Mouse (Mus musculus) spleen, adult 12 weeks (tissue): ENCODE data around the gene Cdk2.
"Not testable (repeated sequence)": the region's sequence is repeated elsewhere in the genome, so short reads cannot be mapped to it uniquely, and the experiment has no call there.

ENCODE experiments used
- DNase-seq: peaks from one replicate; pipeline ENCODE4 v3.0.0; 2022; ENCODE audit warnings: low spot score

Gene Cdk2

DNA sequence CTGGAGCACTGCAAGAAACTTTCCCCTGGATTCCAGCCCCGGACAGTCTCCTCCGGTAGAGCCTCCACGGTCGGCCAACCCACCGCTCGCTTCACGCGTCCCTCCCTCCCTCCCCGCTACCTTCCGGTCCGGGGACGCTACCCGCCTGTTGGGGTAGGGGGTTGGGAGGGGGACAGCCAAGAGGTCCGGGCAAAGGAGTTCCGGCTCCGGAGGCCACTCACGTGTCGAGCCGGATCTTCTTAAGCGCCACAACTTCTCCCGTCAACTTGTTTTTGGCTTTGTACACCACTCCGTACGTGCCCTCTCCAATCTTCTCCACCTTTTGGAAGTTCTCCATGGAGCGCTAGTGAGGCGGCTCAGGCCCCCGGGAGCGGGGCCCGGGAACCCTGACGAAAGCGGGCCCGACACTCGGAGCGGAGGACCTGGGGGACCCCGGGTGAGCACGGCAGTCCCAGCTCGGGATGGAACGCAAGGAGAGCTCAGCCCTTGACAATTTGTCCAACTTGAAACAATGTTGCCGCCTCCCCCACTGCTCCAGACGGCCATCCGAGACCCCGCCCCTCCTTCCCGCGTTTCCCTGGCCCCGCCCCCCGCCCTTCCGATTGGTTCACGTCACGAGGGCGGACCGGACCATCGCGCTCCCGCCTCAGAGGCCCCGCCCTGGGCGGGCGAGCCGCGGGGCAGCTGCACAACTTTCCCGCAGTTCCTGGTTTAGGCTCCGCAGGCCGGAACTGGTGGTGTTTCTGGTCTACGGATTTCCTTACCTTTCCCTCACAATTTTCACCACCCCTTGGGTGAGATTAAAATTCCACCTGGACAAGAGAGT is at the start of gene Cdk2:
Gene Cdk2 (minus strand): TSS at position 541 of the 826 bp plus-strand sequence.
- DNase-seq, result peak; percentile 83

DNA sequence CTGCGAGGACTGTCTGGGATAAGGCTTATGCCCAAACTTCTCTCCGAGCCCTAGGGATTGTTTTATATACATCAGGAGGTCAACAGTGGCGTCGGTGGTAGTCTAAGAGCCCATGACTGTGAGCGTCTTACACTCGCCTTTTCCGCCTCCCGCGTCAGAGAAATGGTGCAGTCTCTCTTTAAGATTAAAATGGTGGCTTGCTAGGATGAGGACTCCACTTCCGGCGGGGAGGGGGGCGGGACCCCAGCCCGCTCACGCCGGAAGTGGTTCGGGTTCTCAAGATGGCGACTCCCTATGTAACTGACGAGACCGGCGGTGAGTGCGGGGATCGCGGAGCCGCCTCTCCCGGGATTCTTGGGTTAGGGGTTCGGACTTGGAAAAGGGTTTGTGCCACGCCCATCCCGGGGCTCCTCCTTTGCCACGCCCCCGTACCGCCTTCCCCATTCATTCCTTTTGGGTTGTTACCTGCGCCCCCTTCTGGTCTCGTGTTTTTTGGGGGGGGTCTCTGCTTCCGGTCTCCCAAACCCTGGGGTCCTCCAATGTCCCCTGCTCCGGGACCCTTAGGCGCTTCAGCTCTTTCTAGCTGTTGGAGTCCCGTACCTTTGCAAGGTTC is 43.5 kb upstream of the Cdk2 start:
- DNase-seq, result peak; percentile 62

DNA sequence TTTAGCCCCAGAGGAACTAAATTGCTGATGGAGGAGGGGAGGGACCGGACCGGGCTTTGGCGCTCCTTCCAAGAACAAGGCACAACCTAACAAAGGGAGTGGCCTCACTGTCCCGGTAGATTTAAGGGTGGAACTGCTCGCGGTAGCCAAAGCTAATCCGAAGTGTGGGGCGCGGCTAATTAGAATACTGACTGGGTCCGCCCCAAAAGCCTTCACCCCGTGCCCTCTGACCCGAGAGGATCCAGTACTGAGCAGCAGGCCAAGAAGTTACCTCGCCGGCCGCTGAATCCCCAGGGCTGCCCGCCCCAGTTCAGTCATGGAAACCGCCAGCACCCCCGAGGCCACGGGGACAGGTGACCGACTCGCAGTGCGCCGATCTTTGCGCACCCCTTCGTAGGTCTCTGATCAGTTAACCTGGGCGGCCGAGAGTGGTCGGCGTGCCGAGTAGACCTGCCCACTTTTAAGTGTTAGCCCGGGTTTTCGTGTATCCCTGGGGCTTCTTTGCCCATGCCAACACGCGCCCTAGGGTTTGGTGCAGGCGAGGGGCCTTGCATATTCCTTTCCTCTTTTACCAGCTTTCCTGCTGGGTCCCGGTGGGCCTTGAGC is 42.9 kb upstream of the Cdk2 start, which contains the start of gene Pym1:
Gene Pym1 (plus strand): TSS at position 244 of the 606 bp plus-strand sequence.
- peak; percentile 69 for DNase-seq

DNA sequence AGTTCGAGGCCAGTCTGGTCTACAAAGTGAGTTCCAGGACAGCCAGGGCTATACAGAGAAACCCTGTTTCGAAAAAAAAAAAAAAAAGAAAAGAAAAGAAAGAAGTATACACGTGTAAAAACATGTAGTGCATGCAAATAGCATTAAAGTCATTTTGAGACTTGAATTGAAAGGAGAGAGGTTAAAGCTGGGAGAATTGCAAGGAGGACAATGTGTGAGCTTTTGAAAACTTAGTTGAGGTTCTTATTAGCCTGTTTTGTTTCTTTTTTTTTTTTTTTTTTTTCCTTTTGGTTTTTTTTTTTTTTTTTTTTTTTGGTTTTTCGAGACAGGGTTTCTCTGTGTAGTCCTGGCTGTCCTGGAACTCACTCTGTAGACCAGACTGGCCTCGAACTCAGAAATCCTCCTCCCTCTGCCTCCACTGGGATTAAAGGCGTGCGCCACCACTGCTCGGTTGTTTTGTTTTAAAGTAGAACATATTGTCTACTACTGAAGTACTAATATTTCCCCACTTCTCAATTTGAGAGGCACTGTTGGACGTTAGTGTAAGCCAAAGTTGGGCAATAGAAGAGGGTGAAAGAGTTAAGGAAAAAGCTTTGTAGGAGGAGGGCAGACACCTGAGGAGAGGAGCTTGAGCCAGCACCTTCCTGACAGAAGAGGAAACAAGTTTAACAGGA is 42.3 kb upstream of the Cdk2 start:
- no peak for DNase-seq

DNA sequence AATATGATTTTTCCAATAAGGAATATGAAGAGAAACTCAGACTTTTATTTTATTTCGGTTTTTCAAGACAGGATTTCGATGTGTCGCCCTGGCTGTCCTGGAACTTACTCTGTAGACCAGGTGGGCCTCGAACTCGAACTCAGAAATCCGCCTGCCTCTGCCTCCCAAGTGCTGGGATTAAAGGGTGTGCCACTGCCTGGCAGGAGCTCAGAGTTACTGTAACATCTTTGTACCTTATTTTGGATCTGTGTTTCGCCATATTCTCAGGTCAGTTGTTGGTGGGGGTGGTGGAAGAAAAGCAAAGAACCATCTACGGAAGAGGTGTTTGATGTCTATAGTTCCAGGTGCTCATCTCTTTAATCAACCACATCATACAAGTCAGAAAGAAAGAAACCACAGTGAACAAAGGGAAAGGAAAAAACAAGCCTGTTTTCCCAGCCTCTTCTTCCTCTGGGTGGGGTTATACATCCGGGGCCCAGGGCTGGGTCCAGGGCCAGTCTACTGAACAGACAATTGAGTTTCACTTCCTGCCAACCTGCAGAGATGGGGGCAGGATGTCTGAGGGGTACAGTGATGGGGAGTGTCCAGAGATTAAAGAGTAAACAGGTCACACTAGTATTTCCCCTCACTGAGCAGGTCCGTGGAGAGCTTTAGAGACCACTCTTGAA is 41.2 kb upstream of the Cdk2 start:
- DNase-seq, result no peak

DNA sequence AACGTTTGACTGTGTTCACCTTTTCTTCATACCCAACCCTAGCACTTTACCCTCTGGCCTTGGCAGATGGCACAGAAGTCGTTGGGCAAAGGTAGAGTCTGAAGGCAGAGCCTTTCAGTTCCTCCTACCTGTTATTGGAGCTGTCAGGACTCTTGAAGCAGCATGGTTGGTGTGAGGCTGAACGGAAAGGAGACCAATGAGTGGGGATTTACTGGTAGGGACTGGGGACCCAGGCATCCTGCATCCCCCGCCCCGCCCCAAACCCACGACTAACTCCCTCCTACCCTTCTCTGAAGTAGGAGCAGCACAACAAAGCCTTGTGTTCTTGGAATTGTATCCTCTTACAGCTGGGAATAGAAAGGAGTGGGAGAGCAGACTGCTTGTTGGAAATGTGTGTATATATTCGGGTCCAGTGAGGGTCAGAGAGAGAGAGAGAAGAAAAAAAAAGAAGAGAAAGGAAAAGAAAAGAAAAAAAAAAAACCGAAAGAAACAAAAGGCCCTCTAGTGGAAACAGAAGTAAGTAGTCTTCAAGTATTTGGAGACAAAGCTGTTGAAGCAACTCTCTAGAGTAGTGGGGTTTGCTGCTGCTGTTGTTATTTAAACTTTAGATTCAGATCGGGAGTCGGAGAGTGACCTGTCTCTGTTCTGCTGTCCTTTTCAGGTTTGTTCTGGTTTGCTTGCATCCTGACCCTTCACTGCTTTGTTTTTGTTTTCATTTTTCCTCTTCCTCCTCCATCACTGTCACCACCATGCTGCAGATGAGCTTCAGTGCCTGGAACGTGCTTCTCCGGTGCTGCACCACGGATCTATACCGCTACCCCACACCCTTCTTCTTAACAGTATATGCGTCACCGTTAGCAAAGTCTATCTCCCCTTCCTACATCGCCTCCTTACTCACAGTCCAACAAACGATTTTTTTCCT is 40.1 kb upstream of the Cdk2 start, which contains the start of gene Dgka:
Gene Dgka (minus strand): TSS at position 176 of the 922 bp plus-strand sequence.
- no peak for DNase-seq

DNA sequence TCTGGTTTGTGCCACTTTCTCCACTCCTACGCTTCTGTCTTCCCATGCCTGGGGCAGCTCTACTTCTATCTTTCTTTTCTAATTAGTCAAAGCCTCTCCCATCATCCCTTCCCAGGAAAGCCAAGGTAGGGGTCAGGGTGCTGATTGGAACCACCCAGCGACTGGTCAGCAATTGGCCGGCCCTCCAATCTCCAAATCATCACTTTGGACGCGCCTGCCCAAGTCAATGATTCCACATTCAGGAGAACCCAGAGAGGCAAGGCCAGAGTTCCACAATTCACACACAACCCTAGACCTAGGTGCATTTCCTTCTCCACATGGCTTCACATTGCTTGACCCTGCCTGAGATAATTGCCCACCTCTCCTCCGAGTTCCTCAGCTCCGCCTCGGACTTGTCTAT is 39.4 kb upstream of the Cdk2 start:
- DNase-seq, result no peak

DNA sequence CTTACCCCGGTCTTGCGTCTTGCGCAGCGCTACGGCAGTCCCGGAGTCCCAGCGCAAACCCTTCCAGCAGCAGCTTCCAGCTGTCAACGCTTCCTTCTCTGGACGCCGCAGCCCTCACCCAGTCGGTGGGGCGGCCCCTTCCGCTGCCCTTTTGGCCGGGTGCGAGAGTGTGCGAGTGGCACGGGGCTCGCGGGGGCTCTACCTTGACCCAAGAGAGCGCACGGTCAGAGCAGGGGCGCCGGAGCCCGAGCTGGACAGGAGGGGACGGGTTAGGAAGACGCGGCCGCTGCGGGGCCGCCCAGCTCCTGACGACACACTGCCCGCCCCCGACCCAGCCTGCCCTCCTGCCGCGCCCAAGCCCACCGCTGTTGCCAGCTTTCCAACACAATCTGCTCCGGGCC is 39.0 kb upstream of the Cdk2 start:
- DNase-seq, result no peak

DNA sequence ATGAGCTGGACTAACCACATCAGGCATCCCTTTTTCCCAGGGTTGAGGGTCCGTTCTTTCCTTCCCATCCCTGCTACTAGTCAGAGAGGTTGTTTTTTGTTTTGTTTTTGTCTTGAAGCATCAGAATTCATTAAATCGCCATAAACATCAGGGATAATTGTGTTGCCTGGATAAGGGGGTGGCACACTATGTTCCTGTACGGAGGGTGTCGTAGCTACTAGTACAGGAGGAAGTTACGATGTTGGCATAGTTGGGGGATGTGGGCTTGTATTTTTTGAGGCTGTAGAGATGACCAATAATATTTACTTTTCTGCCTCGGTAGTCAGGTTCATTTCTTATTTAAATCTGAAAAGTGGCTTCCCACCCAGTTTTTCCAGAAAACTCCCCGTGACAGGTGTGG is 38.4 kb upstream of the Cdk2 start:
- DNase-seq, result no peak

DNA sequence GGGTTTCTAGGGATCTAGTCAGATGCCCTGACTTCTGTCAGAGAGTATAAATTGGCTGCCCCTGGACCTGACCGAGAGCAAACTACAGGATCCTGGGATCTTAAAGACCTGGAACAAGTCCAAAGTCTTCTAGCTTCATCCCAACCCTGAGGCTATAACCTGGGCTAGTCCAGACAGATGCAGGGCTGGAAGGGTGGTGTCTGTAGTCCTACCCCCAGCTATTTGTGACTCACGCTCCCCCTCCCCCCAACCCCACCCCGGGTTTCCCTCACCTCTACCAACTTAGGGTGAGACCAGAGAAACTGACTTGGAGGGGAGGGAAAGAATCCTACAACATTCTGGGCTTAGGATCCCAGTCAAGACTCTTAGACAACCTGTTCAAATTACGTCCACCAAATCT is 37.8 kb upstream of the Cdk2 start:
- DNase-seq, result no peak

DNA sequence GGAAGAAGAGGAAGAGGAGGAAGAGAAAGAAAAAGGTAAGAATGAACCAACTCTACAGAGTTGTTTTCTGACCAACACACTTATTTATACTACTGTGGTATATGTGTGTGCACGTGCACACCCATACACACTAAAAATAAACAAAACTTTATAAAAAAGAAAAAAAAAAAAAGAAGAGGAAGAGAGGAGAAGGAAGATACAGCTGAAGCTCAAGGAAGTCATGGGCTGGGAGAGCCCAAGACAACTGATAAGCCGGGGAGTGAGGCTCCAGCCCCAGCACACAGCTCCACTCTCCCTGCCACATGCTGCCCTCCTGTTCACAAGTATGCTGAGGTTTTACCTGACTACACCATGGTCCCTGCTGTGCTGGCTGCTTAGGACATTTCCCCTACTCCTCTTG is 35.5 kb upstream of the Cdk2 start:
- no peak for DNase-seq

DNA sequence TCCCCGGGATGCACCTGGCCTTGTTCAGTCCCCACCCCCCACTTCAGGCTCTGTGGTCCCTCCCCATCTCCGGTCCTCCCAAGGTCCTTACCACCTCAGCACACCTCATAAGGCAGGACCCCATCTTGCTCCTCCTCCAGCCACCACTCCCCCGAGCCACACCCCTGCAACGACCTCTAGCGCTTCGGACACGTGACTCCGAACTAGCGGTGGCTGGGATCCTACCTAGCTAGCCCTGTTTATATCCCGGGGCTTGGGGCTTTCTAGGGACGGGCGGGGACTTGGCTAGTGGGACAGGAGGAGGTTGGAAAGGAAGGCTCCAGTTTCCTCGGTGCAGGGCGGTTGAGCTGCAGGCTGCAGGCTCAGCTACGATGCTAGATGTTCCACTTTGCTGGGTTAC is 32.6 kb upstream of the Cdk2 start:
- no peak for DNase-seq

DNA sequence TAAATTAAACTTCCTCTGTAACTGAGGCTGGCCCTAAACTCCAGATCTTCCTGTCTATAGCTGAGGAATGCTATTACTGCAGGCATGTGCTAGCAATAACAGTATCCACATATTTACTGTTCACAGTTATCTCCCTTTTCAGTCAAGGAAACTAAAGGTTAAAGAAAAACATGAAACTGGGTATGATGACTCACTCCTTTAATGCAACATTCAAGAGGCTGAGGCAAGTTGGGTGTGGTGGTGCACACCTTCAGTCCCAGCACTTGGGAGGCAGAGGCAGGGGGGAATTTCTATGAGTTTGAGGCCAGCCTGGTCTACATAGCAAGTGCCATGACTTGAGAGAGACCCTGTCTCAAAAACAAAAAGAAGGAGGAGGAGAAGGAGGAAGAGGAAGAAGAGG is 27.2 kb upstream of the Cdk2 start:
- no peak for DNase-seq

DNA sequence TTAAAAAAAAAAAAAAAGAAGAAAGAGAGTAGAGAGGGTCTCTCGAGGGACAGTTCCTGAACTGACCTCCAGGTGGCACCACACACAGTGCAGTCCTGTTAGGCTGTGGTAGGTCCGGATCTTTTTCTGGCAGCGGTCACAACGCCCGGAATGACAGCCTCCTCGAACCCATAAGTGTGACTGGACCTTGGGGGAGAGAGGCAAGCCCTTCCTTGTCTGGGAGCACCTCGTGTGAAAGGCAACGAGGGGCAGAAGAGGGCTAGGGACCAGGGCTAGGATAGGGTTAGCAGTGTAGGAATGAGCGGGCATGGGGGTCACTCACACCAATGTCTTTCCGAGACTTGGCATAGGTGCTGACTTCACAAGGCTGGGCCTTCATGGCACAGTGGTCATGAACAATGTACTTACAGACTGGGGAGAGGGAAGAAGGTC is 26.2 kb upstream of the Cdk2 start:
- DNase-seq, result peak; percentile 37

DNA sequence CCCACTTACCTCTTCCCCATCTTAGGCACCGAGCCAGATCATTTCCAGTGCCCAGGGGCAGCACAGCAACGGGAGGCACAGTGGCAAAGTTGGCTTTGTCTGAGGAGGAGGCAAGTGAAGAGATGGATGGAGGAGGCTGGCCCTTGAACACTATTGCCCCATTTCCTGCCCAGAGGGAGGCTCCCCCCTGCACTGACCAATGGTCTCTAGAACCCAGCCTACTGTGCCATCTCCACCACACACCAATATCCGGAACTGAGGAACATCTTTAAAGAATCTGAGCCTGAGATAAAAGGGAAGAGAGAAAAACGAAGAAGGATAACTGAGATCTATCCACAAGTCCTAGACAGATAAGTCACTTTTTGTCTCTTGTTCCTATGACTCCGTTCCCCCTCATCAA is 23.2 kb upstream of the Cdk2 start:
- DNase-seq, result no peak

DNA sequence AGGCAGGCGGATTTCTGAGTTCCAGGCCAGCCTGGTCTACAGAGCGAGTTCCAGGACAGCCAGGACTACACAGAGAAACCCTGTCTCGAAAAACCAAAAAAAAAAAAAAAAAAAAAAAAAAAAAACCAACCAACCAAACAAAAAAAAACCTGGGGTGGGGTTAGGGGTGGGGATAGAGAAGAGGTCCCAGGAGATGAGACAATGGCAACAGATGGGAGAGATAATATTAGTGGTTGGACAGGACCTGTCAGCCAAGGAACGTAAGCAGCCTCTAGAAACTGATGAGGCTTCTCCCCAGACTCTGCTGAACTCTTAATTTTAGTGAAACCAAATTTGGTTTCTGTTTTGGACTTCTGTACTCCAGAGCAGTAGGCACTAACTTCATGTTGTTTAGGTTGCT is 20.6 kb upstream of the Cdk2 start:
- DNase-seq, result not testable (repeated sequence)

DNA sequence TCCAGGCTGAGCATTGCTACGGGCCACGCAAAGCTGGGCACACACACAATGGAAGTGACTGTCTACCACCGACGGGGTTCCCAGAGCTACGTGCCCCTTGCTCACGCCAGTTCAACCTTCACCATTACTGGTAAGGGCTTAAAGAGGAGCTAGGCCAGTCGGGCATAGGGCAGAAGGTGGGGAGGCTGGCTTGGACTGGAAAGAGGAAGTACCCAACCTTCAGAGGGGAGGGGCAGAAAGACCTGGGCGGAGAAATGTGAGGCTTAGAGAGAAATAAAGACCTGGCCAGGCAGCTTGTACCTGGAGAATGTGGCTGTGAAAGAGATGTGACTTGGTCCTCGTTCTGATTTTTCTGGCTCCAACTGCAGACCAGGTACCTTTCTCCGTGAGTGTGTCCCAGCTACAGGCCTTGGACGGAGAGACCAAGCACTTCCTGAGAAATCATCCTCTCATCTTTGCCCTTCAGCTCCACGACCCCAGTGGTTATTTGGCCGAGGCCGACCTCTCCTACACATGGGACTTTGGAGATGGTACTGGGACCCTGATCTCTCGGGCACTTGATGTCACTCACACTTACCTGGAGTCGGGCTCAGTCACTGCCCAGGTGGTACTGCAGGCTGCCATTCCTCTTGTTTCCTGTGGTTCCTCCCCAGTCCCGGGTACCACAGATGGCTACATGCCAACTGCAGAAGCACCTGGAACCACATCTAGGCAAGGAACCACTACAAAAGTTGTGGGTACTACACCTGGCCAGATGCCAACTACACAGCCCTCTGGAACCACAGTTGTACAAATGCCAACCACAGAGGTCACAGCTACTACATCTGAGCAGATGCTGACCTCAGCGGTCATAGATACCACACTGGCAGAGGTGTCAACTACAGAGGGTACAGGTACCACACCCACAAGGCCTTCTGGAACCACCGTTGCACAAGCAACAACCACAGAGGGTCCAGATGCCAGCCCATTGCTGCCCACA is 11.0 kb upstream of the Cdk2 start:
- DNase-seq, result no peak

DNA sequence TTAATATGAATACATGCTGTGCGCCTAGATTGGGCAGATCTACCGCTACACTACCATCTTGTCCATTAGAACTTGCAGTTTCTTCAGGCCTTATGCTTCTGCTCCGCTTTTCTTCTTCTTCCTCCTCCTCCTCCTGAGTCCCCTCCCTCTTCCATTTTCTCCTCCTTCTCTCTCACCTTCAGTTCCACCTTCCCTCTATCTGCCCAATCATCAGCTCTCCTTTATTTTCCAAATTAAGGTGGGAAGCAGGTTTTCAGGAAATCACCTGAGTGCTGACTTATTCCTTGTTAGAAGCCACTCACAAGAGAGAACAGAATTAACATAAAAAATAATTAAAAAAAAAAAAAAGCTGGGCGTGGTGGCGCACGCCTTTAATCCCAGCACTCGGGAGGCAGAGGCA is 6.5 kb upstream of the Cdk2 start:
- not testable (repeated sequence) for DNase-seq

DNA sequence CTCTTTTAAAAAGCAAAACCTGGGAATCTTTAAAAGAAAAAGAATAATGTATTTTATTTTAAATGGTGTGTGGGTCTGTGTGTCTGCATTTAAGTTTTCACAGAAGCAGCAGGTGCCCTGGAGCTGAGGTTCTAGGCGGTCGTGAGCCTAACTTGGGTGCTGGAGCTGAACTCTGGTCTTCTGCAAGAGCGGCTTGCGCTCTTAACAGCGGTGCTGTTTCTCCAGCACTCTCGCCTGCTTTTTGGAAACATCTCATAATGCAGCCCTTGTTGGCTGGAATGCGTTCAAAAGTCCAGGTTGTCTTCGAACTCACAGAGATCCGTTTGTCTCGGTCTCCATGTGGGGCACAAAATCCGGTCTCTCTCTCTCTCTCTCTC is 474 bp upstream of the Cdk2 start:
- no peak for DNase-seq

DNA sequence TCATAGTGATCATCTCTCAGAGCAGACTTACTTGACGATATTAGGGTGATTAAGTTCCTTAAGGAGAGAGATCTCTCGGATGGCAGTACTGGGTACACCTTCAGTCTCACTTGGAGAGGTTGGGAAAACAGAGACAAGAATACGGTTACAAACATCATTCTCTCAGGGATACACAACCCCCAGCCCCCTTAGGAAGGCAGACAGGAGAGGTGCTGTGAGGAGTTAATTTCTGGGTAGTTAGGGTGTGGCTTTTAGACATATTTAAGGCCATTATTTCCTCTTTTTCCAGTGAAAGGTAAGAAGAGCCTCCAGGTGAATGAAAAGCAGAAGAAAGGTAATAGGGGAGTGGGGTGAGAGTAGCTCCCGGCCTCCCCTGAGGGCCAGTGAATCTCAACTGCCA is 936 bp downstream of the Cdk2 start, which contains the start of gene Pmel:
Gene Pmel (plus strand): TSS at position 301 of the 400 bp plus-strand sequence.
- DNase-seq, result no peak
